Mouse (Mus musculus) intestine, postnatal 0 days (tissue): ENCODE results near the gene Lbx2. TPM values are rescaled to one million over a fixed set of nuclear protein-coding genes. Genes with fewer than 3 reads are reported as not detected.

ENCODE experiments used
- ATAC-seq: fragments of 200-750 bp; cut with Nextera tagmentation; 2 replicates; pipeline ENCODE4 v1.8.0; 2017; ENCODE audit warnings: mild to moderate bottlenecking, moderate TSS enrichment, moderate library complexity
- H3K27ac ChIP-seq: fragments of 300-500 bp; sonication (generic); 2 replicates; pipeline ENCODE4 v1.5.1; 2014; ENCODE audit warnings: mild to moderate bottlenecking, low read depth, low read length, moderate library complexity
- H3K27me3 ChIP-seq: fragments of 300-500 bp; sonication (generic); replicated peaks from 2 replicates; pipeline ENCODE4 v1.6.1; 2014; ENCODE audit warnings: low read length, mixed read lengths; ENCODE audit not compliant: control insufficient read depth, insufficient read depth
- H3K36me3 ChIP-seq: fragments of 300-500 bp; sonication (generic); 2 replicates; pipeline ENCODE4 v1.6.1; 2014; ENCODE audit warnings: mild to moderate bottlenecking, moderate library complexity; ENCODE audit not compliant: control insufficient read depth, insufficient read depth
- H3K4me1 ChIP-seq: fragments of 300-500 bp; sonication (generic); replicated peaks from 2 replicates; pipeline ENCODE4 v1.6.1; 2014; ENCODE audit warnings: antibody characterized with exemption, low read length, mixed read lengths; ENCODE audit not compliant: control insufficient read depth, insufficient read depth
- H3K4me2 ChIP-seq: fragments of 300-500 bp; sonication (generic); replicated peaks from 2 replicates; pipeline ENCODE4 v1.6.1; 2014; ENCODE audit warnings: low read depth, mild to moderate bottlenecking, moderate library complexity
- H3K4me3 ChIP-seq: fragments of 300-500 bp; sonication (generic); 2 replicates; pipeline ENCODE4 v1.5.1; 2014; ENCODE audit warnings: low read depth, low read length
- H3K9ac ChIP-seq: fragments of 300-500 bp; sonication (generic); 2 replicates; pipeline ENCODE4 v1.6.1; 2014; ENCODE audit warnings: mild to moderate bottlenecking, low read depth, low read length
- H3K9me3 ChIP-seq: fragments of 300-500 bp; sonication (generic); 2 replicates; pipeline ENCODE4 v1.6.1; 2016; ENCODE audit warnings: mixed run types; ENCODE audit not compliant: control insufficient read depth
- CTCF ChIP-seq: sonication (generic); IDR thresholded peaks from 2 replicates; pipeline ENCODE4 v1.5.1; 2016; ENCODE audit warnings: low read depth, mild to moderate bottlenecking, control low read depth, antibody characterized with exemption, moderate library complexity
- WGBS: fragments of 180-500 bp; shearing (Covaris S2); extraction: QIAGEN DNeasy Blood & Tissue Kit; methylation state at CpG from one replicate; pipeline ENCODE4 v1.1.7; 2014; 5-methylcytosine and 5-hydroxymethylcytosine counted together
- polyA plus RNA-seq: library from polyadenylated mRNA; unstranded; fragments of >200 nt; fragmentation: Nextera tagmentation; extraction: Ambion mirVana; gene quantifications from 2 replicates; pipeline ENCODE4 v1.2.1, GENCODE M21; 2015

Lbx2 gene
- polyA plus RNA-seq, 1 experiment from 2014 or later, result 0.23 TPM

- peak overlapping the region; percentile 32 for H3K4me3 ChIP-seq
- H3K9me3 ChIP-seq, result no peaks in the 10 kb centered on the region
- WGBS, result 16% methylated on average over 9 of the region's 9 CpGs
- 0 out of 2 replicates have a peak, but pooled peaks cover under 1% of the 10 kb centered on the region for H3K36me3 ChIP-seq
- no peak overlapping the region for H3K27ac ChIP-seq
- peaks cover 61% of the 10 kb centered on the region for H3K27me3 ChIP-seq
- no peak for TF ChIP-seq CTCF
- H3K4me1 ChIP-seq, result no peaks in the 10 kb centered on the region
- H3K9ac ChIP-seq, result no peak overlapping the region
- peak overlapping the region; percentile 55 for H3K4me2 ChIP-seq
- no peak for ATAC-seq
Observed at GRCm38 (mm10) chr6:83087926-83088260, 1.7 kb downstream of the Lbx2 start.

GRCm38 (mm10) chr6:83092416-83093127 lies 6.4 kb downstream of the Lbx2 start:
- Histone ChIP-seq H3K27ac (no peak overlapping the region), H3K4me1 (no peaks in the 10 kb centered on the region), H3K36me3 (no peaks in the 10 kb centered on the region), H3K27me3 (peaks cover 21% of the 10 kb centered on the region), H3K9me3 (no peaks in the 10 kb centered on the region), H3K4me2 (no peak overlapping the region), H3K4me3 (no peak overlapping the region), H3K9ac (no peak overlapping the region)
- no peak for TF ChIP-seq CTCF
- no peak for ATAC-seq
- WGBS, result 25% methylated on average over 6 of the region's 6 CpGs

- Histone ChIP-seq H3K27me3 (no peaks in the 10 kb centered on the region), H3K27ac (no peak overlapping the region), H3K4me1 (no peaks in the 10 kb centered on the region), H3K4me3 (no peak overlapping the region), H3K36me3 (no peaks in the 10 kb centered on the region), H3K9me3 (no peaks in the 10 kb centered on the region), H3K4me2 (no peak overlapping the region), H3K9ac (no peak overlapping the region)
- 57% methylated on average over 6 of the region's 6 CpGs for WGBS
- ATAC-seq, result no peak
- no peak for TF ChIP-seq CTCF
Observed at GRCm38 (mm10) chr6:83095968-83096367, 9.8 kb downstream of the Lbx2 start.

- H3K27ac ChIP-seq, result no peak overlapping the region
- ATAC-seq, result no peak
- TF ChIP-seq CTCF, result no peak
- H3K9me3 ChIP-seq, result no peaks in the 10 kb centered on the region
- H3K4me1 ChIP-seq, result peaks cover 6% of the 10 kb centered on the region
- H3K27me3 ChIP-seq, result no peaks in the 10 kb centered on the region
- H3K36me3 ChIP-seq, result no peaks in the 10 kb centered on the region
- WGBS, result 51% methylated on average over 2 of the region's 2 CpGs
- H3K4me2 ChIP-seq, result no peak overlapping the region
- H3K9ac ChIP-seq, result no peak overlapping the region
- no peak overlapping the region for H3K4me3 ChIP-seq
Observed at GRCm38 (mm10) chr6:83098411-83098810, 12.2 kb downstream of the Lbx2 start.

- Histone ChIP-seq H3K27me3 (no peaks in the 10 kb centered on the region), H3K4me1 (peaks cover 6% of the 10 kb centered on the region), H3K27ac (peak within 1 kb of the TSS; percentile 81), H3K4me2 (peak within 1 kb of the TSS; percentile 99), H3K9ac (peak within 1 kb of the TSS; percentile 69), H3K36me3 (peaks cover 6% of the 10 kb centered on the region; the same call in 1 of the 2 replicates), H3K4me3 (peak within 1 kb of the TSS; percentile 76), H3K9me3 (no peaks in the 10 kb centered on the region)
- WGBS, result under 1% methylated on average over 25 of the region's 25 CpGs
- ATAC-seq, result peak; percentile 81
- peak; percentile 80 for TF ChIP-seq CTCF
Observed at GRCm38 (mm10) chr6:83101316-83101687, 15.1 kb downstream of the Lbx2 start, which contains the start of the genes Ccdc142 and Gm42688. Ccdc142 (plus strand) TSS chr6:83101601. Gm42688 (plus strand) TSS chr6:83101617.

- WGBS, result under 1% methylated on average over 72 of the region's 74 CpGs
- H3K27me3 ChIP-seq, result no peaks in the 10 kb centered on the region
- ATAC-seq, result peak; percentile 81
Observed at GRCm38 (mm10) chr6:83101688-83102556, 15.8 kb downstream of the Lbx2 start.

More at GRCm38 (mm10) chr6:83101688-83102556, 15.8 kb downstream of the Lbx2 start:
- peak overlapping the region; percentile 81 for H3K27ac ChIP-seq
- peak overlapping the region; percentile 76 for H3K4me3 ChIP-seq
- H3K9me3 ChIP-seq, result no peaks in the 10 kb centered on the region
- peak overlapping the region; percentile 69 for H3K9ac ChIP-seq
- peak overlapping the region; percentile 99 for H3K4me2 ChIP-seq
- H3K36me3 ChIP-seq, result peaks cover 10% of the 10 kb centered on the region; the same call in 1 of the 2 replicates
- TF ChIP-seq CTCF, result peak; percentile 79
- peaks cover 6% of the 10 kb centered on the region for H3K4me1 ChIP-seq
